Mouse (Mus musculus): ENCODE results near the gene Atp6v1e1. TPM values are rescaled to one million over a fixed set of nuclear protein-coding genes. Genes with fewer than 3 reads are reported as not detected.

Atp6v1e1 gene
- total RNA-seq, 1 experiment = 126 TPM

- Histone ChIP-seq H3K9ac (ENCODE audit: insufficient read depth, low read depth, low read length, poor library complexity, severe bottlenecking) (no peak overlapping the region), H3K4me1 (ENCODE audit: control insufficient read depth in 2 of 2, insufficient read depth in 2 of 2, low read length in 2 of 2, poor library complexity in 1 of 2) (peaks cover 0 to 4% of the 10 kb centered on the region in 2 experiments; a peak in 1 of 4 replicates), H3K4me3 (ENCODE audit: insufficient read depth in 1 of 2, low read depth in 1 of 2, low read length in 2 of 2, poor library complexity in 1 of 2, severe bottlenecking in 1 of 2) (no peak overlapping the region), H3K9me3 (ENCODE audit: control insufficient read depth, insufficient read depth, low read depth, low read length) (no peaks in the 10 kb centered on the region), H3K36me3 (ENCODE audit: control insufficient read depth, insufficient read depth, low read length, poor library complexity, severe bottlenecking) (peaks cover 27% of the 10 kb centered on the region), H3K27ac (ENCODE audit: insufficient read depth, low read depth, low read length, poor library complexity, severe bottlenecking) (no peak overlapping the region)
- TF ChIP-seq CHD2 (IDR thresholded peaks at IDR 0.05; ENCODE audit: low read depth, low read length) = no peak
- no peak for TF ChIP-seq HCFC1 (IDR thresholded peaks at IDR 0.05; ENCODE audit: borderline replicate concordance, insufficient read depth, low read length)
- no peak for TF ChIP-seq ZC3H11A (IDR thresholded peaks at IDR 0.05; ENCODE audit: borderline replicate concordance, low read depth, low read length)
- TF ChIP-seq MAFK (IDR thresholded peaks at IDR 0.05; ENCODE audit: insufficient read depth, low read depth, low read length) = no peak
- no peak for TF ChIP-seq ZNF384 (IDR thresholded peaks at IDR 0.05; ENCODE audit: low read depth, low read length)
- no peak for DNase-seq (ENCODE audit: low read depth, low spot score)
- in situ Hi-C loops (cut with MboI; ENCODE audit: low sequenced_read_pairs in 2 of 2, unreplicated experiment in 2 of 2) = no loop called here
Measured at GRCm38 (mm10) chr6:120790717-120791116, 31.9 kb downstream of the Atp6v1e1 start.

- TF ChIP-seq HCFC1 (IDR thresholded peaks at IDR 0.05; ENCODE audit: borderline replicate concordance, insufficient read depth, low read length) (no peak), CHD2 (IDR thresholded peaks at IDR 0.05; ENCODE audit: low read depth, low read length) (no peak), ZNF384 (IDR thresholded peaks at IDR 0.05; ENCODE audit: low read depth, low read length) (no peak), ZC3H11A (IDR thresholded peaks at IDR 0.05; ENCODE audit: borderline replicate concordance, low read depth, low read length) (no peak), MAFK (IDR thresholded peaks at IDR 0.05; ENCODE audit: insufficient read depth, low read depth, low read length) (no peak)
- Histone ChIP-seq H3K4me1 (ENCODE audit: control insufficient read depth in 2 of 2, insufficient read depth in 2 of 2, low read length in 2 of 2, poor library complexity in 1 of 2) (peaks cover 0 to 4% of the 10 kb centered on the region in 2 experiments; a peak in 1 of 4 replicates), H3K9ac (ENCODE audit: insufficient read depth, low read depth, low read length, poor library complexity, severe bottlenecking) (no peak overlapping the region), H3K4me3 (ENCODE audit: insufficient read depth in 1 of 2, low read depth in 1 of 2, low read length in 2 of 2, poor library complexity in 1 of 2, severe bottlenecking in 1 of 2) (no peak overlapping the region), H3K36me3 (ENCODE audit: control insufficient read depth, insufficient read depth, low read length, poor library complexity, severe bottlenecking) (peaks cover 22% of the 10 kb centered on the region), H3K9me3 (ENCODE audit: control insufficient read depth, insufficient read depth, low read depth, low read length) (no peaks in the 10 kb centered on the region), H3K27ac (ENCODE audit: insufficient read depth, low read depth, low read length, poor library complexity, severe bottlenecking) (no peak overlapping the region)
- in situ Hi-C loops (cut with MboI; ENCODE audit: low sequenced_read_pairs in 2 of 2, unreplicated experiment in 2 of 2) = no loop called here
- no peak for DNase-seq (ENCODE audit: low read depth, low spot score)
Measured at GRCm38 (mm10) chr6:120790153-120790552, 32.4 kb downstream of the Atp6v1e1 start.

- peaks cover 0 to 4% of the 10 kb centered on the region in 2 experiments; a peak in 1 of 4 replicates for H3K4me1 ChIP-seq (ENCODE audit: control insufficient read depth in 2 of 2, insufficient read depth in 2 of 2, low read length in 2 of 2, poor library complexity in 1 of 2)
- no peak overlapping the region for H3K4me3 ChIP-seq (ENCODE audit: insufficient read depth in 1 of 2, low read depth in 1 of 2, low read length in 2 of 2, poor library complexity in 1 of 2, severe bottlenecking in 1 of 2)
- peaks cover 13% of the 10 kb centered on the region; the same call in 1 of the 2 replicates for H3K36me3 ChIP-seq (ENCODE audit: control insufficient read depth, insufficient read depth, low read length, poor library complexity, severe bottlenecking)
- DNase-seq (ENCODE audit: low read depth, low spot score) = peak; percentile 21
- peak overlapping the region; percentile 25; the same call in 1 of the 2 replicates for H3K27ac ChIP-seq (ENCODE audit: insufficient read depth, low read depth, low read length, poor library complexity, severe bottlenecking)
- in situ Hi-C loops (cut with MboI; ENCODE audit: low sequenced_read_pairs in 2 of 2, unreplicated experiment in 2 of 2) = loop anchor here in 1 of 2 experiments (10.0 kb wide), 1 partner anchor 254 kb away; the partner anchor contains the start of gene Hdhd5
- TF ChIP-seq ZNF384 (IDR thresholded peaks at IDR 0.05; ENCODE audit: low read depth, low read length) (peak; percentile 81), HCFC1 (IDR thresholded peaks at IDR 0.05; ENCODE audit: borderline replicate concordance, insufficient read depth, low read length) (no peak), ZC3H11A (IDR thresholded peaks at IDR 0.05; ENCODE audit: borderline replicate concordance, low read depth, low read length) (no peak), CHD2 (IDR thresholded peaks at IDR 0.05; ENCODE audit: low read depth, low read length) (no peak), MAFK (IDR thresholded peaks at IDR 0.05; ENCODE audit: insufficient read depth, low read depth, low read length) (no peak)
- no peaks in the 10 kb centered on the region for H3K9me3 ChIP-seq (ENCODE audit: control insufficient read depth, insufficient read depth, low read depth, low read length)
- no peak overlapping the region for H3K9ac ChIP-seq (ENCODE audit: insufficient read depth, low read depth, low read length, poor library complexity, severe bottlenecking)
Measured at GRCm38 (mm10) chr6:120788904-120789303, 33.7 kb downstream of the Atp6v1e1 start.

- in situ Hi-C loops (cut with MboI; ENCODE audit: low sequenced_read_pairs in 2 of 2, unreplicated experiment in 2 of 2) = loop anchor here in 1 of 2 experiments (10.0 kb wide), 1 partner anchor 253 kb away; the partner anchor contains the start of gene Hdhd5
- Histone ChIP-seq H3K9me3 (ENCODE audit: control insufficient read depth, insufficient read depth, low read depth, low read length) (no peaks in the 10 kb centered on the region), H3K4me1 (ENCODE audit: control insufficient read depth in 2 of 2, insufficient read depth in 2 of 2, low read length in 2 of 2, poor library complexity in 1 of 2) (peaks cover 0 to 4% of the 10 kb centered on the region in 2 experiments; a peak in 1 of 4 replicates), H3K27ac (ENCODE audit: insufficient read depth, low read depth, low read length, poor library complexity, severe bottlenecking) (no peak overlapping the region), H3K4me3 (ENCODE audit: insufficient read depth in 1 of 2, low read depth in 1 of 2, low read length in 2 of 2, poor library complexity in 1 of 2, severe bottlenecking in 1 of 2) (no peak overlapping the region), H3K9ac (ENCODE audit: insufficient read depth, low read depth, low read length, poor library complexity, severe bottlenecking) (no peak overlapping the region), H3K36me3 (ENCODE audit: control insufficient read depth, insufficient read depth, low read length, poor library complexity, severe bottlenecking) (peaks cover 10% of the 10 kb centered on the region; the same call in 1 of the 2 replicates)
- DNase-seq (ENCODE audit: low read depth, low spot score) = no peak
- TF ChIP-seq ZNF384 (IDR thresholded peaks at IDR 0.05; ENCODE audit: low read depth, low read length) = no peak
- no peak for TF ChIP-seq CHD2 (IDR thresholded peaks at IDR 0.05; ENCODE audit: low read depth, low read length)
- TF ChIP-seq MAFK (IDR thresholded peaks at IDR 0.05; ENCODE audit: insufficient read depth, low read depth, low read length) = no peak
- no peak for TF ChIP-seq HCFC1 (IDR thresholded peaks at IDR 0.05; ENCODE audit: borderline replicate concordance, insufficient read depth, low read length)
- no peak for TF ChIP-seq ZC3H11A (IDR thresholded peaks at IDR 0.05; ENCODE audit: borderline replicate concordance, low read depth, low read length)
Measured at GRCm38 (mm10) chr6:120788068-120788607, 34.5 kb downstream of the Atp6v1e1 start.
